Mouse (Mus musculus): ENCODE measurements around the gene Plppr3.

Gene Plppr3

GRCm38 (mm10) chr10:79866601-79867000 is 7.8 kb downstream of the Plppr3 start:
- DNase-seq (ENCODE audit: low spot score in 2 of 2): no peak

- no peak for DNase-seq (ENCODE audit: low spot score in 2 of 2)
Observed at GRCm38 (mm10) chr10:79865801-79866295, 8.6 kb downstream of the Plppr3 start.

DNA sequence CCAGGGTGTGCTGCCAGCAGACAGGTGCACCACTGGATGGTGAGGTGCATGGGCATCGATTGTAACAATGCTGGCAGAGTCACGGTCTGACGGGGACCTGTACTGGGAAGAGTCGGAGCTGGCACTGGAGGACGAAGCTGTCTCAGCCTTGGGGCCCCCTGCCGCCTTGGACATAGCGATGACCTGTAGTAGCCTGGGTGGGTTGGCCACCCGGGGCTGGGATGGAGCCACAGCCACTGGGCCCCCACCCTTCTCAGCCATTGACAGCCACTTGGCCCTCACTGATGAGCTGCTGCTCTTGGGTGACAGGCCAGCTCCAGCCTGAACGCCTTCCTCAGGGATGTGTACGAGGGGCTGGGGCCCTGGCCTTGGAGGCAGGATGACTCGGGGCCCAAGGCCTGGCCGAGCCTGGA is 9.2 kb downstream of the Plppr3 start:
- no peak for DNase-seq (ENCODE audit: low spot score in 2 of 2)

GRCm38 (mm10) chr10:79864351-79865188 is 9.9 kb downstream of the Plppr3 start:
- DNase-seq (ENCODE audit: low spot score in 2 of 2): no peak

GRCm38 (mm10) chr10:79862925-79863324 is 11.5 kb downstream of the Plppr3 start:
- DNase-seq (ENCODE audit: low spot score in 2 of 2): no peak

GRCm38 (mm10) chr10:79862049-79862788 is 12.2 kb downstream of the Plppr3 start:
- no peak for DNase-seq (ENCODE audit: low spot score in 2 of 2)

DNA sequence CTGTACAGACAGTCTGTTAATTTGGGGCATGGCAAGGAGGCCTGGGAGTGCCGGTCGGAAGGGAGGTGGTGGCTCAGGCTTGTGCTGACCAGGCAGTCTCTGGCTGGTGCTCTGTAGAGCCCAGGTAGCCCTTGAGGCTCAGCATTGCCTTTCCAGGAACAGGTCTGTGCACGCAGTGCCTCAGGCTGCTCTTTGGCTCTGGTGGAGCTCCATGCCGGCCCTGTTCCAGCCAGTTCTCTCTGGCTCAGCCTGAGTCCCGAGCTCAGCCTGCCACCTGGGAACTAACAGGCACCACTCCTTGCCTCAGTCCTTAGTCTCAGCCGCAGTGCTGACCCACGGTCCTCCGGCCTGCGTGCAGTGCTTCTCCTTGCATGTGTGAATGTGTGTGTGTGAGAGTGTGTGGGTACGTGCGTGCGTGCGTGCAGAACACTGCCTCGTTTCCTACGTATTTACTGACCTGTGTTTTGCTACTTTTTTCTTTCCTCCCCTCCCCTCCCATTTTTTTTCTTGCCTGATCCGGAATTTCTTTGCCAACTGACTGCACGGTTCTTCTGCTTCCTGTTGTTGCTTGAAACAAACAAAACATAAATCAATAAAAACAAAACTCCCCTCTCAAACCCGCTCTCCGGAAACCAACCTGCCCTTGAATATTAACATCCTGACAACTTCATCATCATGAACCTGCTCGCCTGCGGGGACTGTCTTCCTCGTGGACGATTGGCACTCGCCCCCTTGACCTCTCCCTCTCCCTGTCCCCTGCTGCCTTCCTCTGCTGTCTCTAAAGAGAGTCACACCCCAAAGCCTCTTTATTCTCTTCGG is 13.0 kb downstream of the Plppr3 start:
- DNase-seq (ENCODE audit: low spot score in 2 of 2): no peak

DNA sequence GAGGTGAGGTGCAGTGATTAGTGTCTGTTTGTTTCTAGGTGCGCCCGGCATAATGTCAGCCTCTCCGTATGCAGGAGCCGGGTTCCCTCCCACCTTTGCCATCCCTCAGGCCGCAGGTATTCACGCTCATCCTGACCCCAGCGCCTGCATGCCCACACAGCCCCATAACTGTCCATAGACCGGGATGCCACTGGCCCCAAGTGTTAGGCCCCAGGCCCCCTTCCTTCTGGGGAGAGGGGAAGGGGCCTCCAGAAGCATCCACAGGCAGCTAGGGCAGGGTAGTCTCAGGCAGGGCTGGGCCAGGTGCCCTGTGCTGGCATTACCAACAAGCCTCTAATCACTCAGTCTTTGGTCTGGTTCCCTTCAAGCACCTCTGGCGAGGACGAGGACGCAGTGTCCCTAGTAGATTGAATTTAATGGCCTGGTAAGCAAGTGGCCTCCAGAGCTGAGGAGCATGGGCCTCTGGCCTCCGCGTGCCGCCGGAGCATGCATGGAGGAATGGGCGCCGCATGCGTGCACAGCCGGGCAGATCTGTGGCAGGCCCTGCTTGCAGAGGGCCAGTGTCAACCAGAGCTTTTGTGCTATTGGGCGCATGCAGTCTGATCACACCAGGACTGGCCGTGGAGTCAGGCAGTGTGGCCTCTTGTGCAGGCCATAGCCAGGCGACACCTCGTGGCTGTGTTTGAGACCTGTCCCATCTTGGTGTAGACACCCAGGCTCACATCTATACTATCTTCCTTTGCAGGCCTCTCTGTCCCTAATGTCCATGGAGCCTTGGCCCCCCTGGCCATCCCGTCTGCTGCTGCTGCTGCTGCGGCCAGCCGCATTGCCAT is 14.1 kb downstream of the Plppr3 start:
- no peak for DNase-seq (ENCODE audit: low spot score in 2 of 2)

- no peak for DNase-seq (ENCODE audit: low spot score in 2 of 2)
Observed at GRCm38 (mm10) chr10:79859116-79859515, 15.3 kb downstream of the Plppr3 start.

- DNase-seq (ENCODE audit: low spot score in 2 of 2): no peak
Observed at GRCm38 (mm10) chr10:79858416-79859074, 15.9 kb downstream of the Plppr3 start.

DNA sequence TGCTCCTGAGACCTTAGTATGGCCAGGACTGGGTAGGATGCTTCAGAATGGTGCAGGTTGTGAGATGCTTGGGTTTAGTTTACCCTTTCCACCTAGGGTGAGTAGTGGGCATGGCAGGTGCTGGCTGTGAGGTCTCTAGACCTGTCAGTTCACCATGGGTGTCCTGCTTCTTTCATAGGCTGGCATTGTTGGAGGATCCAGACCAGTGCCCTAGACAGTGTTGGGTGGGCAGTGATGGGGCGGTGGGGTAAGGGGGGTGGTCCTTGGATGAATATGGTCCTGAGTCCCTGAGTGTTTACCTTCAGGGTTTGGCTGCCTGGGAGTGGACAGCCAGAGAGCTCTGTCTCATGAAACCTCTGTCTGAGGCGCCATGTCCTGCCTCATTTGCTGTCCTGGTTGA is 16.5 kb downstream of the Plppr3 start:
- no peak for DNase-seq (ENCODE audit: low spot score in 2 of 2)

GRCm38 (mm10) chr10:79857452-79857811 is 17.0 kb downstream of the Plppr3 start:
- DNase-seq (ENCODE audit: low spot score in 2 of 2): no peak

DNA sequence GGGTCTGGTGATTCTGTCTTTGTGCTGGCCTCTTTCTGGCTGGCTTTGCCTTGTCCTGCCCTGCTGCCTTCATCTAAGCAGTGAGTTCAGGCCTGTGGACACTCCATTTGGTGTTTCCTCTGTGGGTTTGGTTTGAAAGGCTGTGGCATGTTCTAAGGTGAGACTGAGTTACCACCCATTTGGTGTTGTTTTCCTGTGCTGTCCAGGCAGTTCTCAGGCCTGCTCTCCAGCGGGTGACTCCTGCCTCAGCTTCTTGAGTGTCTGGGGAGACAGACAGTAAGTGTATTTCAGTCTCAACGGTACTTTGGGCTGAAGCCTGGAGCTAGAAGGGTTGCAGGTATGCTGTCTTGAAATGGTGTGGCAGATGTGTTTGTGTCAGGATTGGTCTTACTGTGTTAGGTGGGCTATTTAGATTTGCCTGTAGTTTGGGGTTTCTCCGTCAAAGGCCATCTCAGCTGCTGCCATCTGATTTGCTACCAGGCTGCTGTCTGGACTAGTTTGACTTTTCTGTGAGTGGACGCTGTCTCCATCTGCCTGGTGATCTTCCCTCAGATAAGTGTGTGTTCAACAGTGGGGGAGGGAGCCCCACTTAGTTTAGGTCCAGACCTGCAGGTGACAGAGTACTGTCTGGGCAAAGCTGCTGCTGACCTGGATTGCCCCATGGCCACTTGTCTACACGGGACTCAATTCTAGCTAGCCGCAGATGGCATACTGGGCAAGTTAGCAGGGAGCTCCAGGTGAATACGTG is 17.6 kb downstream of the Plppr3 start:
- peak in 1 of 2 experiments; percentile 51 for DNase-seq (ENCODE audit: low spot score in 2 of 2)

DNA sequence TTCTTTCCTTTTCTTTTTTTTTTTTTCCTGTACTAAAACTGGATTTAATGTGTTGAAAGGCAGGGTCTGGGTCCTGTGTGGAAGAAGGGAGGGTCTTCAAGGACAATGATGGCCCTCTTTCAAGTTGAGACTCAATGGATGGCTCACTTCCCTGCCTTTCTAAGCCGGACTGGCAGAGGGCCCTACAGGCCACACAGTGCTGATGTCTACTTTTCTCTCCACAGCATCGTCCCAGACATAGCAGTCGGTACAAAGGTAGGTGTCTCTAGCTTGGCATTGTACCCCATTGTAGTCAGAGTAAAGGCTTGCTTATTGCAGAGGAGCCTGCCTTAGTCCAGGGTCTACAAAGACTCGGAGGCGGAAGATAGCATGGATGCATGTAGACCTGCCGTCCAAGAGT is 18.2 kb downstream of the Plppr3 start:
- no peak for DNase-seq (ENCODE audit: low spot score in 2 of 2)

GRCm38 (mm10) chr10:79855558-79856184 is 18.8 kb downstream of the Plppr3 start:
- no peak for DNase-seq (ENCODE audit: low spot score in 2 of 2)

GRCm38 (mm10) chr10:79854801-79855541 is 19.5 kb downstream of the Plppr3 start:
- peak in 1 of 2 experiments; percentile 56 for DNase-seq (ENCODE audit: low spot score in 2 of 2)

- DNase-seq (ENCODE audit: low spot score in 2 of 2): peak; percentile 94 to 98
Observed at GRCm38 (mm10) chr10:79853860-79854795, 20.3 kb downstream of the Plppr3 start, which contains the start of gene Ptbp1. Gene Ptbp1, plus strand, starts transcription at chr10:79854427.

Measured in urinary bladder, adult 18-20 months (tissue).